ENCODE assay signal across 8 mouse cellular contexts in genomic region chr17:35666851-35667256, GRCm38 (mm10). TPM values are rescaled to one million over a fixed set of nuclear protein-coding genes. Genes with fewer than 3 reads are reported as not detected.
DNase-seq lines count a peak whose midpoint lies in the region; ATAC-seq and TF ChIP-seq lines count a peak whose summit lies in the region.

No protein-coding gene starts in this region.

- H3K9me3 ChIP-seq in heart, embryonic 13.5 days, result no peaks in the 10 kb centered on the region
- H3K9me3 ChIP-seq in hindbrain, embryonic 15.5 days, result no peaks in the 10 kb centered on the region
- no peaks in the 10 kb centered on the region for H3K9me3 ChIP-seq in liver, embryonic 16.5 days (replicated peaks; ENCODE audit: control insufficient read depth, low read length)
- H3K9me3 ChIP-seq in stomach, embryonic 16.5 days (replicated peaks; ENCODE audit: control insufficient read depth, low read length), result no peaks in the 10 kb centered on the region

- no peak for DNase-seq in heart, postnatal 10 days
- no peak for DNase-seq in c-Kit-positive CD71-positive TER-119-positive erythroid progenitor cells, embryonic 14.5 days (ENCODE audit: low spot score)

- H3K27ac ChIP-seq in heart, embryonic 13.5 days (replicated peaks), result peak overlapping the region; percentile 84
- H3K27ac ChIP-seq in cortical plate, adult 2 months (ENCODE audit: insufficient read depth, low read length), result peak overlapping the region; percentile 54
- H3K27ac ChIP-seq in hindbrain, embryonic 15.5 days (replicated peaks), result peak overlapping the region; percentile 92
- peak overlapping the region; percentile 52 for H3K27ac ChIP-seq in liver, embryonic 16.5 days (ENCODE audit: low read length)
- H3K27ac ChIP-seq in stomach, embryonic 16.5 days (ENCODE audit: low read length), result peak overlapping the region; percentile 94

- TF ChIP-seq CTCF in cortical plate, adult 2 months (IDR thresholded peaks at IDR 0.05; ENCODE audit: extremely low read depth, insufficient read depth, low read length), result no peak

- intact Hi-C loops in heart, postnatal 10 days (cut with DNase I), result no loop called here

- no peak for TF ChIP-seq POLR2A in cortical plate, adult 2 months (IDR thresholded peaks at IDR 0.05; ENCODE audit: extremely low read depth, insufficient read depth, low read length)

- H3K9ac ChIP-seq in heart, embryonic 13.5 days, result peak overlapping the region; percentile 95
- H3K9ac ChIP-seq in hindbrain, embryonic 15.5 days, result peak overlapping the region; percentile 78
- H3K9ac ChIP-seq in liver, embryonic 16.5 days (ENCODE audit: low read depth, low read length), result peak overlapping the region; percentile 77
- H3K9ac ChIP-seq in stomach, embryonic 16.5 days (ENCODE audit: low read length), result peak overlapping the region; percentile 90

- peak overlapping the region; percentile 97 for H3K4me2 ChIP-seq in heart, embryonic 13.5 days
- H3K4me2 ChIP-seq in hindbrain, embryonic 15.5 days, result peak overlapping the region; percentile 95
- peak overlapping the region; percentile 98 for H3K4me2 ChIP-seq in liver, embryonic 16.5 days (ENCODE audit: low read depth, low read length)
- peak overlapping the region; percentile 98 for H3K4me2 ChIP-seq in stomach, embryonic 16.5 days (ENCODE audit: low read depth, low read length)

- peaks cover 56% of the 10 kb centered on the region for H3K36me3 ChIP-seq in heart, embryonic 13.5 days
- H3K36me3 ChIP-seq in hindbrain, embryonic 15.5 days, result peaks cover 12% of the 10 kb centered on the region; the same call in 1 of the 2 replicates
- no peaks in the 10 kb centered on the region; the same call in 1 of the 2 replicates for H3K36me3 ChIP-seq in liver, embryonic 16.5 days (ENCODE audit: control insufficient read depth, insufficient read depth)
- H3K36me3 ChIP-seq in stomach, embryonic 16.5 days (ENCODE audit: control insufficient read depth, insufficient read depth, low read length), result no peaks in the 10 kb centered on the region

- 3% methylated on average over 13 of the region's 13 CpGs for WGBS in heart, embryonic 13.5 days
- WGBS in hindbrain, embryonic 15.5 days, result 3% methylated on average over 13 of the region's 13 CpGs
- whole genome bisulfite sequencing in liver, embryonic 16.5 days (ENCODE audit: insufficient replicate concordance), result 5% methylated on average over 13 of the region's 13 CpGs
- 3% methylated on average over 13 of the region's 13 CpGs for WGBS in stomach, embryonic 16.5 days

- no peaks in the 10 kb centered on the region for H3K27me3 ChIP-seq in heart, embryonic 13.5 days (replicated peaks)
- H3K27me3 ChIP-seq in hindbrain, embryonic 15.5 days, result no peaks in the 10 kb centered on the region
- H3K27me3 ChIP-seq in liver, embryonic 16.5 days (ENCODE audit: control insufficient read depth, insufficient read depth, low read depth, low read length), result no peaks in the 10 kb centered on the region
- no peaks in the 10 kb centered on the region for H3K27me3 ChIP-seq in stomach, embryonic 16.5 days (ENCODE audit: control insufficient read depth, insufficient read depth, low read length)

- peak; percentile 0; the same call in 1 of the 2 replicates for ATAC-seq in heart, embryonic 13.5 days (ENCODE audit: extremely low read depth, insufficient number of reproducible peaks, low FRiP score, low TSS enrichment)
- peak; percentile 40 for ATAC-seq in CD4-positive, CD25-positive, alpha-beta regulatory T cell, adult 4 months
- peak; percentile 57 for ATAC-seq in hindbrain, embryonic 15.5 days (ENCODE audit: low FRiP score, low read depth)
- peak; percentile 9; the same call in 1 of the 2 replicates for ATAC-seq in liver, embryonic 16.5 days (ENCODE audit: low read depth)
- peak; percentile 49 for ATAC-seq in stomach, embryonic 16.5 days (ENCODE audit: insufficient read depth, low FRiP score)

- H3K4me1 ChIP-seq in heart, embryonic 13.5 days, result peaks cover 19% of the 10 kb centered on the region
- no peaks in the 10 kb centered on the region for H3K4me1 ChIP-seq in cortical plate, adult 2 months (ENCODE audit: control insufficient read depth, insufficient read depth, low read length)
- peaks cover 22% of the 10 kb centered on the region for H3K4me1 ChIP-seq in hindbrain, embryonic 15.5 days (replicated peaks)
- H3K4me1 ChIP-seq in liver, embryonic 16.5 days (ENCODE audit: control insufficient read depth, low read depth, low read length), result peaks cover 11% of the 10 kb centered on the region
- H3K4me1 ChIP-seq in stomach, embryonic 16.5 days (ENCODE audit: control insufficient read depth, insufficient read depth, low read length), result peaks cover 13% of the 10 kb centered on the region

- H3K4me3 ChIP-seq in heart, embryonic 13.5 days, result peak overlapping the region; percentile 85
- H3K4me3 ChIP-seq in cortical plate, adult 2 months (ENCODE audit: insufficient read depth, low read length), result peak overlapping the region; percentile 73
- H3K4me3 ChIP-seq in hindbrain, embryonic 15.5 days, result peak overlapping the region; percentile 91
- peak overlapping the region; percentile 85 for H3K4me3 ChIP-seq in liver, embryonic 16.5 days (ENCODE audit: low read depth, low read length)
- peak overlapping the region; percentile 85 for H3K4me3 ChIP-seq in stomach, embryonic 16.5 days (replicated peaks; ENCODE audit: low read length)

RNA-seq across cellular contexts. Expression of gene Vars2, which starts 0.5 kb away (rescaled TPM):
- polyA plus RNA-seq in heart, embryonic 13.5 days (2015; fragmentation: Nextera tagmentation; extraction: Ambion mirVana), result 12.2 and 13.5 TPM in 2 replicates
- 10 to 100 TPM; 25.2 to 34.0 TPM for total RNA-seq in heart, postnatal 10 days (2021)
- polyA plus RNA-seq in CD4-positive, CD25-positive, alpha-beta regulatory T cell, adult 4 months (2017; shearing (Covaris generic)), result 10 to 100 TPM; 11.1 to 15.2 TPM
- 34.5 and 38.9 TPM in 2 replicates for polyA plus RNA-seq in cortical plate, adult 2 months (2012; rRNA removed)
- polyA plus RNA-seq in hindbrain, embryonic 15.5 days (2015; fragmentation: Nextera tagmentation; extraction: Ambion mirVana), result 15.9 and 17.8 TPM in 2 replicates
- 4.9 and 6.5 TPM in 2 replicates for polyA plus RNA-seq in liver, embryonic 16.5 days (2015; fragmentation: Nextera tagmentation; extraction: Ambion mirVana)
- polyA plus RNA-seq in stomach, embryonic 16.5 days (2015; fragmentation: Nextera tagmentation; extraction: Ambion mirVana), result 17.2 and 17.4 TPM in 2 replicates

RNA-seq across cellular contexts. Expression of gene Gtf2h4, which starts 6.7 kb away (rescaled TPM):
- polyA plus RNA-seq in heart, embryonic 13.5 days (2015; fragmentation: Nextera tagmentation; extraction: Ambion mirVana), result 25.7 and 27.7 TPM in 2 replicates
- 10 to 100 TPM; 15.5 to 18.7 TPM for total RNA-seq in heart, postnatal 10 days (2021)
- 10 to 100 TPM; 28.3 to 37.7 TPM for polyA plus RNA-seq in CD4-positive, CD25-positive, alpha-beta regulatory T cell, adult 4 months (2017; shearing (Covaris generic))
- 29.8 and 32.9 TPM in 2 replicates for polyA plus RNA-seq in cortical plate, adult 2 months (2012; rRNA removed)
- polyA plus RNA-seq in hindbrain, embryonic 15.5 days (2015; fragmentation: Nextera tagmentation; extraction: Ambion mirVana), result 23.7 and 24.8 TPM in 2 replicates
- 21.4 and 21.6 TPM in 2 replicates for polyA plus RNA-seq in liver, embryonic 16.5 days (2015; fragmentation: Nextera tagmentation; extraction: Ambion mirVana)
- 38.6 and 41.5 TPM in 2 replicates for polyA plus RNA-seq in stomach, embryonic 16.5 days (2015; fragmentation: Nextera tagmentation; extraction: Ambion mirVana)

RNA-seq across cellular contexts. Expression of gene Mucl3, which starts 23.4 kb away (rescaled TPM):
- polyA plus RNA-seq in heart, embryonic 13.5 days (2015; fragmentation: Nextera tagmentation; extraction: Ambion mirVana), result 0.36 and 0.39 TPM in 2 replicates
- not detected for total RNA-seq in heart, postnatal 10 days (2021)
- polyA plus RNA-seq in CD4-positive, CD25-positive, alpha-beta regulatory T cell, adult 4 months (2017; shearing (Covaris generic)), result under 1 TPM; 0.16 to 0.46 TPM
- polyA plus RNA-seq in cortical plate, adult 2 months (2012; rRNA removed), result 0.06 TPM in 1 of 2 replicates, not detected in the other
- 0.17 TPM in 1 of 2 replicates, not detected in the other for polyA plus RNA-seq in hindbrain, embryonic 15.5 days (2015; fragmentation: Nextera tagmentation; extraction: Ambion mirVana)
- not detected in 2 replicates for polyA plus RNA-seq in liver, embryonic 16.5 days (2015; fragmentation: Nextera tagmentation; extraction: Ambion mirVana)
- 71.0 and 145 TPM in 2 replicates for polyA plus RNA-seq in stomach, embryonic 16.5 days (2015; fragmentation: Nextera tagmentation; extraction: Ambion mirVana)

RNA-seq across cellular contexts. Expression of gene Ddr1, which starts 37.6 kb away (rescaled TPM):
- polyA plus RNA-seq in heart, embryonic 13.5 days (2015; fragmentation: Nextera tagmentation; extraction: Ambion mirVana), result 122 and 130 TPM in 2 replicates
- total RNA-seq in heart, postnatal 10 days (2021), result 10 to 100 TPM; 56.8 to 66.6 TPM
- under 1 TPM; 0.65 TPM for polyA plus RNA-seq in CD4-positive, CD25-positive, alpha-beta regulatory T cell, adult 4 months (2017; shearing (Covaris generic))
- 42.8 and 44.9 TPM in 2 replicates for polyA plus RNA-seq in cortical plate, adult 2 months (2012; rRNA removed)
- 106 and 110 TPM in 2 replicates for polyA plus RNA-seq in hindbrain, embryonic 15.5 days (2015; fragmentation: Nextera tagmentation; extraction: Ambion mirVana)
- 2.9 and 4.1 TPM in 2 replicates for polyA plus RNA-seq in liver, embryonic 16.5 days (2015; fragmentation: Nextera tagmentation; extraction: Ambion mirVana)
- 81.5 and 86.5 TPM in 2 replicates for polyA plus RNA-seq in stomach, embryonic 16.5 days (2015; fragmentation: Nextera tagmentation; extraction: Ambion mirVana)

RNA-seq across cellular contexts. Expression of gene Gm9573, which starts 40.4 kb away (rescaled TPM):
- polyA plus RNA-seq in heart, embryonic 13.5 days (2015; fragmentation: Nextera tagmentation; extraction: Ambion mirVana), result not detected in 2 replicates
- total RNA-seq in heart, postnatal 10 days (2021), result not detected
- not detected for polyA plus RNA-seq in CD4-positive, CD25-positive, alpha-beta regulatory T cell, adult 4 months (2017; shearing (Covaris generic))
- 0.09 and 0.10 TPM in 2 replicates for polyA plus RNA-seq in cortical plate, adult 2 months (2012; rRNA removed)
- polyA plus RNA-seq in hindbrain, embryonic 15.5 days (2015; fragmentation: Nextera tagmentation; extraction: Ambion mirVana), result not detected in 2 replicates
- polyA plus RNA-seq in liver, embryonic 16.5 days (2015; fragmentation: Nextera tagmentation; extraction: Ambion mirVana), result not detected in 2 replicates
- 2.9 and 4.5 TPM in 2 replicates for polyA plus RNA-seq in stomach, embryonic 16.5 days (2015; fragmentation: Nextera tagmentation; extraction: Ambion mirVana)

Comparison
In these comparisons a context has a peak if more than half of its experiments do, and no peak if none do; other contexts are left out.
1. ATAC-seq: peak in every context shown above with its lines; median percentile 57 in hindbrain, embryonic 15.5 days; 49 in stomach, embryonic 16.5 days; 40 in CD4-positive, CD25-positive, alpha-beta regulatory T cell, adult 4 months; 9 in liver, embryonic 16.5 days; 0 in heart, embryonic 13.5 days.
2. RNA of gene Mucl3, which starts 23.4 kb away (polyA plus RNA-seq): 71.0 to 145 TPM in stomach, embryonic 16.5 days; 0.16 to 0.46 TPM in CD4-positive, CD25-positive, alpha-beta regulatory T cell, adult 4 months, 0.36 to 0.39 TPM in heart, embryonic 13.5 days, 0.17 TPM in hindbrain, embryonic 15.5 days, 0.06 TPM in cortical plate, adult 2 months and not detected in liver, embryonic 16.5 days; every median in the first group is over 10 times any median in the second.
3. Peak in every context shown above with its lines, with median percentiles within 50 percentile points of each other: H3K27ac ChIP-seq, H3K4me2 ChIP-seq, H3K4me3 ChIP-seq and H3K9ac ChIP-seq.